Mouse (Mus musculus): ENCODE data around the gene Fam213a.

- TF ChIP-seq CTCF (IDR thresholded peaks at IDR 0.05; ENCODE audit: borderline replicate concordance, insufficient read depth, low read depth, low read length) = no peak
- no peak for TF ChIP-seq POLR2A (IDR thresholded peaks at IDR 0.05; ENCODE audit: borderline replicate concordance, insufficient read depth, low read length)
These were observed 7.7 kb upstream of the Fam213a start for GRCm38 (mm10) chr14:41021246-41021645.
